Mouse (Mus musculus) liver, postnatal 0 days (tissue): Measurements from ENCODE around the gene Nenf. TPM values are rescaled to one million over a fixed set of nuclear protein-coding genes. Genes with fewer than 3 reads are reported as not detected.
A peak's percentile ranks its signal among the peaks of the same experiment; 100 is the strongest.

Source experiments
- ATAC-seq: fragments of 200-750 bp; cut with Nextera tagmentation; 2 replicates; pipeline ENCODE4 v1.8.0; 2017; ENCODE audit warnings: mild to moderate bottlenecking, moderate library complexity
- DNase-seq: peaks from one replicate; pipeline ENCODE4 v3.0.0-alpha.2; 2016
- H3K27ac ChIP-seq: fragments of 300-500 bp; sonication (generic); 2 replicates; pipeline ENCODE4 v1.5.1; 2014; ENCODE audit warnings: antibody characterized with exemption, moderate library complexity, mild to moderate bottlenecking, low read depth
- H3K27me3 ChIP-seq: fragments of 300-500 bp; sonication (generic); 2 replicates; pipeline ENCODE4 v1.6.1; 2014; ENCODE audit warnings: low read length, control low read depth, mixed read lengths; ENCODE audit not compliant: insufficient read depth
- H3K36me3 ChIP-seq: fragments of 300-500 bp; sonication (generic); replicated peaks from 2 replicates; pipeline ENCODE4 v1.6.1; 2014; ENCODE audit warnings: mild to moderate bottlenecking, control low read depth, low read length, moderate library complexity, mixed read lengths; ENCODE audit not compliant: insufficient read depth
- H3K4me1 ChIP-seq: fragments of 300-500 bp; sonication (generic); 2 replicates; pipeline ENCODE4 v1.6.1; 2014; ENCODE audit warnings: antibody characterized with exemption, mild to moderate bottlenecking, control low read depth; ENCODE audit not compliant: insufficient read depth
- H3K4me2 ChIP-seq: fragments of 300-500 bp; sonication (generic); 2 replicates; pipeline ENCODE4 v1.6.1; 2014; ENCODE audit warnings: low read depth, mild to moderate bottlenecking, low read length, moderate library complexity, mixed read lengths
- H3K4me3 ChIP-seq: fragments of 300-500 bp; sonication (generic); 2 replicates; pipeline ENCODE4 v1.5.1; 2014; ENCODE audit warnings: low read depth, low read length
- H3K9ac ChIP-seq: fragments of 300-500 bp; sonication (generic); replicated peaks from 2 replicates; pipeline ENCODE4 v1.6.1; 2014; ENCODE audit warnings: mild to moderate bottlenecking, moderate library complexity
- H3K9me3 ChIP-seq: fragments of 300-500 bp; sonication (generic); 2 replicates; pipeline ENCODE4 v1.6.1; 2016; ENCODE audit warnings: mild to moderate bottlenecking, control low read depth, low read length, mixed read lengths
- CTCF ChIP-seq: sonication (generic); IDR thresholded peaks from 2 replicates; pipeline ENCODE4 v1.5.1; 2016; ENCODE audit warnings: antibody characterized with exemption, low read depth
- EP300 ChIP-seq: IDR thresholded peaks from 2 replicates; pipeline ENCODE4 v1.6.1; 2016; ENCODE audit warnings: antibody characterized with exemption, low read depth, mild to moderate bottlenecking
- WGBS: fragments of 180-500 bp; shearing (Covaris S2); extraction: QIAGEN DNeasy Blood & Tissue Kit; methylation state at CpG from one replicate; pipeline ENCODE4 v1.1.7; 2014; ENCODE audit not compliant: insufficient replicate concordance; 5-methylcytosine and 5-hydroxymethylcytosine counted together
- polyA plus RNA-seq: library from polyadenylated mRNA; unstranded; fragments of >200 nt; fragmentation: Nextera tagmentation; extraction: Ambion mirVana; gene quantifications from 2 replicates; pipeline ENCODE4 v1.2.1, GENCODE M21; 2015

Gene Nenf
- polyA plus RNA-seq, 1 experiment from 2014 or later: 37.0 TPM

DNA sequence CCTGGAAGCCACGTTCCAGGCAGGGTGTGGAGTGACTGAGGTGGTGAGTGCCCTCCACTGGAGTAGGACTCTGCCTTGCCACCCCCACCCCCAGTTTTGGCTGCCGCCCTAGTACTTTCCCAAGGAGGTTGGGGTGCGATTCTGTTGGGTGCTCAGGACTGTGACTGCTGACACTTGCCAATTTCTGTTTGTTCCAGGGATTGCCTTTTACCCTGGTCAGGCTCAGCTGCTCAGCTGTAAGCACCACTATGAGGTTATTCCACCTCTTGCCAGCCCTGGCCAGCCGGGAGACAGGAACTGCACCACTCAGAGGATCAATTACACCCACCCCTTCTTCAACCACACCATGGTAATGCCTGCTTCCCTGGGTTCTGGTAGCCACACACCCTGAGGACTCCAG is 22.5 kb upstream of the Nenf start:
- H3K9ac ChIP-seq: no peak overlapping the region
- H3K4me3 ChIP-seq: no peak overlapping the region
- H3K27me3 ChIP-seq: no peaks in the 10 kb centered on the region
- H3K4me1 ChIP-seq: no peaks in the 10 kb centered on the region
- no peak overlapping the region for H3K4me2 ChIP-seq
- DNase-seq (no peak), ATAC-seq (no peak)
- peaks cover 15% of the 10 kb centered on the region for H3K36me3 ChIP-seq
- H3K9me3 ChIP-seq: no peaks in the 10 kb centered on the region
- no peak for TF ChIP-seq CTCF
- no peak for TF ChIP-seq EP300
- WGBS: 81% methylated on average over 4 of the region's 4 CpGs
- no peak overlapping the region for H3K27ac ChIP-seq

DNA sequence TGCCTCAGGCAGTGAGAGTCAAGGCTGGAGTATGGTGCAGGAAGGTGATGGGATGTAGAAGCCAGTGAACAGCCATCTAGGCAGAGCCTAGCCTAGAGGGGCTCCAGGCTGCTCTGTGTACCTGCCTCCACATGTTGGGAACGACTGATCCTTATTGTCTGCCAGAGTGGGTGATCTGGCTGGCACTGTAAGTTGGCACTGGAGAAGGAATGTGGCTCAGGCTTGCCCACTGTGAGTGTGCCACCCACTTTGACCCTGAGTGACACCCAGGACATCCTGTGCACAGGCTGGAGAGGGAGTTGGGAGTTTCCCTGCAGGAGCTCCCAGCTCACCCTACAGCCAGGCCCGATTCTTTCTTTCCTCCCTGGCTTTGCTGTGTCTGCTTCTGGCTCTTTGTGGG is 21.9 kb upstream of the Nenf start:
- no peak for TF ChIP-seq EP300
- TF ChIP-seq CTCF: no peak
- Histone ChIP-seq H3K9ac (no peak overlapping the region), H3K27me3 (no peaks in the 10 kb centered on the region), H3K27ac (no peak overlapping the region), H3K4me1 (no peaks in the 10 kb centered on the region), H3K4me2 (no peak overlapping the region), H3K4me3 (no peak overlapping the region), H3K36me3 (peaks cover 15% of the 10 kb centered on the region), H3K9me3 (no peaks in the 10 kb centered on the region)
- DNase-seq (no peak), ATAC-seq (no peak)
- 93% methylated on average over 2 of the region's 2 CpGs for WGBS

DNA sequence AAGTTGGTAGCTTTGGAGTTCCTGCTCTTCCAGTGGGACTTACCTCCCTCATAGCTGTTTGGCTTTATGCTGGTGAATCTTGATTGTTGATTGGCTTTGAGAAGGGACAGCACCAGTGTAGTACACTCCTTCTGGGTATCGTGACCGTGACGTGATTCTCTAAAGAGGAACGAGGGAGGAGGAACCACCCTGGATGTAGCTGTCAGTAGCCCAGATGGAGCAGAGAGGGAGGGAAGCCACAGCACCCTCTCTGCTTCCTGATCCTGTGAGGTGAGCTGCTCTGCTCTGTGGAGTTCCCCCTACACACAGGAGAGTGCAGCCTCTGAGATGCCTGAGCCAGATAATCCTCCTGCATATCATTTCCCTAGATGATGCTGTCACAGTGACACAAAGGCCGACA is 16.5 kb upstream of the Nenf start:
- Histone ChIP-seq H3K27ac (no peak overlapping the region), H3K36me3 (peaks cover 9% of the 10 kb centered on the region), H3K27me3 (no peaks in the 10 kb centered on the region), H3K9ac (no peak overlapping the region), H3K4me3 (no peak overlapping the region), H3K4me1 (peaks cover 3% of the 10 kb centered on the region; the same call in 1 of the 2 replicates), H3K4me2 (no peak overlapping the region), H3K9me3 (no peaks in the 10 kb centered on the region)
- DNase-seq (no peak), ATAC-seq (no peak)
- 64% methylated on average over 5 of the region's 5 CpGs for WGBS
- no peak for TF ChIP-seq EP300
- TF ChIP-seq CTCF: no peak

DNA sequence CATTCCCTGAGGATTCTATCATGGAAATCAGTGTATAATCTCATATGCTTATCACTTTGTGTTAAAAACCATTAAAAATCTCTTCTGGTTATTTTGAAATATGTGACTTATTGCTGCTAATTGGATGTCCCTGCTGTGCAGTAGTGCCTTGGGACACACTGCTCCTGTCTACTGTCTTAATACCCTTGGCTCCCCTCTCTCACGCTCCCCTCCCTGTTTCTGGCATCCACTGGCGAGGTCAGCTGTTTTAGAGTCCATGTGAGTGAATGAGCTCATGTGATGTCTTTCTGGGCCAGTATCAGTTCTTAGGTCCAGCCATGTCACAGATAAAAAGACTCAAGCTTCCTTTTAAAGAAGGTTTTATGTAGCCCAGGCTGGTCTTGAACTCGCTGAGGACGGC is 12.4 kb upstream of the Nenf start:
- no peak overlapping the region for H3K9ac ChIP-seq
- no peak for ATAC-seq
- 86% methylated on average over 4 of the region's 4 CpGs for WGBS

DNA sequence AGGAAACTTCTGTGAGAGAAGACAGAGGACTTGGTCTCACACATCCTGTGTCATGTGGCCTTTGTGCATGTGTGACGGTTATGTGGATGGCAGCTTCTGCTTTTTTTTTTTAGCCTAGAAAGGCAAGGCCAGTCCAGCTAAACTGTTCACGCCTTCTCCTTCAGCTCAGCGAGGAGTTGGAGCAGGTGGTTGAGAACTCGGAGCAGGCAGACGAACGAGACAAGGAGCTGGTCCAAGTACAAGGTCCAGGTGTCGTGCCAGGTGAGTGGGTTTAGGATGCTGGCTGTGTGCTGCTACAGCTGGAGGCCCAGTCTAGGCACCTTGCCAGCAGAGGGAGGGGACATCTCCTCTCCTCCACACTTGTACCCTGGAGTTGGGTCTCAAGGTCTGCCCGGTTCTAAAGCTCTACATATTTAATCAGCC is 10.0 kb upstream of the Nenf start:
- Histone ChIP-seq H3K27me3 (no peaks in the 10 kb centered on the region), H3K27ac (no peak overlapping the region), H3K4me2 (peak overlapping the region; percentile 11; the same call in 1 of the 2 replicates), H3K36me3 (no peaks in the 10 kb centered on the region), H3K9me3 (no peaks in the 10 kb centered on the region), H3K4me3 (no peak overlapping the region), H3K9ac (no peak overlapping the region), H3K4me1 (peaks cover 32% of the 10 kb centered on the region)
- ATAC-seq (no peak), DNase-seq (no peak)
- TF ChIP-seq EP300: no peak
- TF ChIP-seq CTCF: no peak
- WGBS: 44% methylated on average over 8 of the region's 8 CpGs

More for the DNA sequence above, 12.4 kb upstream of the Nenf start:
- Histone ChIP-seq H3K4me3 (no peak overlapping the region), H3K27me3 (no peaks in the 10 kb centered on the region), H3K9me3 (no peaks in the 10 kb centered on the region), H3K4me2 (no peak overlapping the region), H3K4me1 (peaks cover 26% of the 10 kb centered on the region), H3K27ac (no peak overlapping the region), H3K36me3 (no peaks in the 10 kb centered on the region; the same call in 1 of the 2 replicates)
- no peak for DNase-seq
- no peak for TF ChIP-seq CTCF
- no peak for TF ChIP-seq EP300

DNA sequence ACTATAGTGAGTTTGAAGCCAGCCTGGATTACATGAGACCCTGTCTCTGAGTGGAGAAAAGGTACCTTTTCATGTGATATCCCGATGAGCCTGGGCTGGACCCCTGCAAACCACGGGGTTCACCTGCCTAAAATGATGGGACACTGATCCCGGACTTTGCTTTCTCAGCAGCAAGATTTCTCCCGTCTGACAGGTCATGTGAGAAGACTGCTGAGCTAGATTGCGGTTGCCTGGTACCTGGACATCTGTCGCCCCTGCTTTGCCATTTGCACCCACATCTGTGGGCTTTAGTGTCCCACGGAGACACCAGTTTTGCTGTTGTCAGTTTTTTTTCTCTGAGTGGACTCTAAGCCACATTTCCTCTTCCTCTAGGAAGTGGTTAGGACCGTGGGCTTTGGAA is 9.3 kb upstream of the Nenf start:
- ATAC-seq: no peak
- H3K27me3 ChIP-seq: no peaks in the 10 kb centered on the region
- no peaks in the 10 kb centered on the region for H3K36me3 ChIP-seq
- 58% methylated on average over 8 of the region's 8 CpGs for WGBS
- H3K9ac ChIP-seq: no peak overlapping the region
- TF ChIP-seq CTCF (no peak), EP300 (no peak)
- H3K4me2 ChIP-seq: peak overlapping the region; percentile 98; the same call in 1 of the 2 replicates
- H3K4me1 ChIP-seq: peaks cover 32% of the 10 kb centered on the region
- no peak for DNase-seq
- no peak overlapping the region for H3K4me3 ChIP-seq
- no peak overlapping the region for H3K27ac ChIP-seq
- H3K9me3 ChIP-seq: no peaks in the 10 kb centered on the region
